Mouse (Mus musculus) ovary, adult 18-20 months (tissue): ENCODE results near the gene Arxes2.

Experiments used
- DNase-seq: peaks from one replicate; pipeline ENCODE4 v3.0.0; 2022; ENCODE audit warnings: low spot score, mixed read lengths

Gene Arxes2

DNA sequence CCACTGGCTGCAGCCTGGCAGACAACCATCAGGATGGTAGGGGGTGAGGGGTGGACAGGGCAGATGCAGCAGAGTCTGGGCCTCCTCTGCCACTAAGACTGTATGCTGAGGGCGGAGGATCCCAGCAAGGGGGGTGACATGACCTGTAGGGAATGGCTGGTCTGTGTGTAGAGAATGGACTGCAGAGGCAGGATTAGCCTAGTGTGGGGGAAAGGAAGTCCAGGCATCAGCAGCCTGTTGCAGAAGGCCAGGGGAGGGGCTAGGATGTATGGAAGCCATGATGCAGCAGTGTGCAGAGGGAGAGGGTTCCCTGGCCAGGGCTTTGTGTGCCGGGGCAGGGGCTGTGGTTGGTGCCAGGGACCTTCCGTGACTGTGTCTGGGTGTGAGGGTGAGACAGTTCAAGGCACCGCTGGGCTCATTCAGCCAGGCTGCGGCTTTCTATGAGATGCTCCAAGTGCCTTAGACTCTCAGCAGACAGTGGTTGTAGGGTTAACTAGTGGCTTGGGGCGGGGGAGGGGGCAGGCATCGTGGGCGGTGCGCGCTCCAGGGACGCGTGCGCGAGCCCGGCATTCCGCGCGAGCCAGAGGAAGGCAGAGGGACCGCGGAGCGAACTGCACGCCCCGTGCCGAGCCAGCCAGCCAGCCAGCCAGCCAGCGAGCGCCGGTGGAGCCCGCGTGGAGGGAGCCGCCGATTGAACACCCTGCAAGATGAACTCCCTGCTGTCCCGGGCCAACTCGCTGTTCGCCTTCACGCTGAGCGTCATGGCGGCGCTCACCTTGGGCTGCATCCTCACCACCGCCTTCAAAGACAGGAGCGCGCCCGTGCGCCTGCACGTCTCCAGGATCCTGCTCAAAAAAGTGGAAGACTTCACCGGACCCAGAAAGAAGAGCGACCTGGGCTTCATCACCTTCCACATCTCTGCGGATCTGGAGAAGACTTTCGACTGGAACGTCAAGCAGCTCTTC is 39.5 kb downstream of the Arxes2 start, which contains the start of gene Arxes1:
Gene Arxes1, plus strand, starts transcription at position 569 of the 965 bp plus-strand sequence.
- peak; percentile 18 for DNase-seq

DNA sequence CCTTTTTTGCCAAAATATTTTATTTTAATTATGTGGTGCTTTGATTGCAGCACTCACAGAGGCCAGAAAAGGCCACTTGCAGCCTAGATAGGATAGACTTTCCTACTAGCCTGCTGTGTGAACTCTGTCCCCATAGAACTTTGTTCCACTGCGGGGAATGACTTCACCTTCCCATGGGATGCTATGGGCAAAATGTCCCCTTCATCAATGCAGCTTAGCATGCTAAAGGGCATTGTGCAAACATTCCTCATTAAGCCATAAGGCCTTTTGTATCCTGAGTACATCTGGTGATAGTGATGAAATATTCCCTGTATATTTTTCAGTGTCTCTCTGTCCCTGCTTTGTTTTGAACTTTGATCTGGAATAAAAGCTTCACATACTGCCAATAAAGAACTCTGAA is 50.1 kb downstream of the Arxes2 start:
- DNase-seq, result no peak
